Mouse (Mus musculus) CH12.LX (cell line): Measurements from ENCODE around the gene Ttll9. TPM values are rescaled to one million over a fixed set of nuclear protein-coding genes. Genes with fewer than 3 reads are reported as not detected.

ENCODE experiments used
- DNase-seq: peaks from one replicate; pipeline ENCODE4 v3.0.0-alpha.2; 2013; ENCODE audit errors: extremely low read depth
- H3K27ac ChIP-seq: 2 replicates; pipeline ENCODE4 v1.5.1; 2012; ENCODE audit warnings: low read depth, mild to moderate bottlenecking, control low read depth, moderate library complexity; ENCODE audit not compliant: insufficient read depth
- H3K27me3 ChIP-seq: replicated peaks from 2 replicates; pipeline ENCODE3; 2012; ENCODE audit warnings: inconsistent platforms
- H3K36me3 ChIP-seq, 2 experiments: replicated peaks in 1 of 2; 2 replicates each; pipeline versions ENCODE3 to v1.6.1; 2012; ENCODE audit warnings: inconsistent platforms in 1 of 2, low read length in 1 of 2, mild to moderate bottlenecking in 1 of 2, mixed read lengths in 1 of 2, moderate library complexity in 1 of 2; ENCODE audit not compliant: control insufficient read depth in 1 of 2, insufficient read depth in 1 of 2
- H3K4me1 ChIP-seq, 2 experiments: 2 replicates each; pipeline ENCODE4 v1.6.1; 2012; ENCODE audit warnings: inconsistent platforms in 1 of 2, moderate library complexity in 1 of 2; ENCODE audit not compliant: insufficient read depth in 2 of 2, control insufficient read depth in 1 of 2
- H3K4me2 ChIP-seq: 2 replicates; pipeline ENCODE4 v1.6.1; 2012; ENCODE audit warnings: low read depth, mild to moderate bottlenecking, control low read depth; ENCODE audit not compliant: poor library complexity, insufficient read depth, severe bottlenecking
- H3K4me3 ChIP-seq, 3 experiments: fragments of 150-350 bp in 1 of 3; sonication (generic) in 1 of 3; replicated peaks in 1 of 3; 2 replicates each; pipeline versions ENCODE3 to v1.5.1; 2011 to 2012; ENCODE audit warnings: low read depth in 2 of 3, low read length in 2 of 3, mild to moderate bottlenecking in 2 of 3, moderate library complexity in 2 of 3, control low read depth in 1 of 3, improper control_type of control experiment in 1 of 3, inconsistent platforms in 1 of 3, mixed read lengths in 1 of 3; ENCODE audit not compliant: poor library complexity in 1 of 3
- H3K79me2 ChIP-seq: replicated peaks from 2 replicates; pipeline ENCODE4 v1.6.1; 2012; ENCODE audit warnings: mild to moderate bottlenecking, moderate library complexity; ENCODE audit not compliant: control insufficient read depth, poor library complexity, insufficient read depth, severe bottlenecking; ENCODE audit errors: extremely low read depth
- H3K9ac ChIP-seq: 2 replicates; pipeline ENCODE4 v1.6.1; 2012; ENCODE audit warnings: low read depth, mild to moderate bottlenecking, control low read depth, moderate library complexity; ENCODE audit not compliant: insufficient read depth
- H3K9me3 ChIP-seq: replicated peaks from 2 replicates; pipeline ENCODE3; 2012; ENCODE audit warnings: low read length, inconsistent platforms, mixed read lengths
- CHD2 ChIP-seq: IDR thresholded peaks from 2 replicates; pipeline ENCODE4 v1.6.1; 2011; ENCODE audit warnings: low read length, improper control_type of control experiment
- CTCF ChIP-seq, 2 experiments: IDR thresholded peaks in 1 of 2; conservative IDR thresholded peaks in 1 of 2; 2 replicates each; pipeline ENCODE4 v1.5.1; 2011 to 2012; ENCODE audit warnings: low read depth in 2 of 2, low read length in 2 of 2, improper control_type of control experiment in 1 of 2, inconsistent platforms in 1 of 2, mild to moderate bottlenecking in 1 of 2, moderate library complexity in 1 of 2
- ELF1 ChIP-seq: IDR thresholded peaks from 2 replicates; pipeline ENCODE4 v1.6.1; 2014; ENCODE audit warnings: low read depth, mild to moderate bottlenecking, inconsistent platforms, low read length, improper control_type of control experiment
- HCFC1 ChIP-seq: IDR thresholded peaks from 2 replicates; pipeline ENCODE4 v1.6.1; 2012; ENCODE audit warnings: low read depth, mild to moderate bottlenecking, inconsistent platforms, low read length, improper control_type of control experiment
- KAT2A ChIP-seq: IDR thresholded peaks from 2 replicates; pipeline ENCODE4 v1.6.1; 2012; ENCODE audit warnings: low read length, improper control_type of control experiment, inconsistent platforms; ENCODE audit not compliant: insufficient replicate concordance
- MAFK ChIP-seq: IDR thresholded peaks from 2 replicates; pipeline ENCODE4 v1.6.1; 2011; ENCODE audit warnings: low read length, improper control_type of control experiment; ENCODE audit not compliant: insufficient replicate concordance
- MXI1 ChIP-seq: IDR thresholded peaks from 2 replicates; pipeline ENCODE4 v1.6.1; 2011; ENCODE audit warnings: mild to moderate bottlenecking, low read depth, low read length, improper control_type of control experiment
- NELFE ChIP-seq: IDR thresholded peaks from 2 replicates; pipeline ENCODE4 v1.6.1; 2011; ENCODE audit warnings: low read depth, low read length, improper control_type of control experiment
- NRF1 ChIP-seq: IDR thresholded peaks from 2 replicates; pipeline ENCODE4 v1.6.1; 2014; ENCODE audit warnings: low read depth, mild to moderate bottlenecking, inconsistent platforms, low read length, improper control_type of control experiment, moderate library complexity
- RAD21 ChIP-seq: IDR thresholded peaks from 2 replicates; pipeline ENCODE4 v1.6.1; 2011; ENCODE audit warnings: low read depth, mild to moderate bottlenecking, low read length, improper control_type of control experiment, moderate library complexity
- RCOR1 ChIP-seq: conservative IDR thresholded peaks from 2 replicates; pipeline ENCODE4 v1.6.1; 2012; ENCODE audit warnings: low read depth, mild to moderate bottlenecking, inconsistent platforms, low read length, improper control_type of control experiment
- SIN3A ChIP-seq: IDR thresholded peaks from 2 replicates; pipeline ENCODE4 v1.6.1; 2012; ENCODE audit warnings: low read length, improper control_type of control experiment, inconsistent platforms
- SMC3 ChIP-seq: IDR thresholded peaks from 2 replicates; pipeline ENCODE4 v1.6.1; 2011; ENCODE audit warnings: low read depth, low read length, improper control_type of control experiment
- TBP ChIP-seq: conservative IDR thresholded peaks from 2 replicates; pipeline ENCODE4 v1.6.1; 2011; ENCODE audit warnings: low read depth, low read length, improper control_type of control experiment
- TCF12 ChIP-seq: IDR thresholded peaks from 2 replicates; pipeline ENCODE4 v1.6.1; 2014; ENCODE audit warnings: low read depth, mild to moderate bottlenecking, inconsistent platforms, low read length, improper control_type of control experiment
- UBTF ChIP-seq: IDR thresholded peaks from 2 replicates; pipeline ENCODE4 v1.6.1; 2012; ENCODE audit warnings: low read depth, mild to moderate bottlenecking, inconsistent platforms, low read length, improper control_type of control experiment, moderate library complexity
- ZC3H11A ChIP-seq: IDR thresholded peaks from 2 replicates; pipeline ENCODE4 v1.6.1; 2012; ENCODE audit warnings: low read depth, mild to moderate bottlenecking, inconsistent platforms, low read length, improper control_type of control experiment
- dilution Hi-C: fragments of 300-500 bp; cut with MboI; formaldehyde crosslinking; loops from 2 replicates; pipeline ENCODE4 v1.14.3; 2020; ENCODE audit warnings: low sequenced_read_pairs; ENCODE audit not compliant: extremely low pct_unique_long_range_greater_than_20kb, extremely low pct_ligation_motif_present
- in situ Hi-C: fragments of 300-500 bp; cut with MboI; formaldehyde crosslinking; loops from 3 replicates; pipeline ENCODE4 v1.14.3; 2019; ENCODE audit warnings: low sequenced_read_pairs, low pct_ligation_motif_present, low pct_unique_long_range_greater_than_20kb, mixed read lengths
- polyA plus RNA-seq: library from polyadenylated mRNA; unstranded; fragments of >175 nt; gene quantifications from 2 replicates; pipeline ENCODE4 v1.2.1, GENCODE M21; 2012; ENCODE audit warnings: low read depth; ENCODE audit not compliant: insufficient read length
- total RNA-seq, 2 experiments: library from RNA; depleted of rRNA; stranded (reverse); fragments of 300-350 nt in 1 of 2; fragments of >200 nt in 1 of 2; gene quantifications; 2 replicates each; pipeline ENCODE4 v1.2.3; 2012 to 2014

Ttll9 gene
- total and polyA plus RNA-seq, 3 experiments: 1.5 to 1.7 (median 1.7) TPM

DNA sequence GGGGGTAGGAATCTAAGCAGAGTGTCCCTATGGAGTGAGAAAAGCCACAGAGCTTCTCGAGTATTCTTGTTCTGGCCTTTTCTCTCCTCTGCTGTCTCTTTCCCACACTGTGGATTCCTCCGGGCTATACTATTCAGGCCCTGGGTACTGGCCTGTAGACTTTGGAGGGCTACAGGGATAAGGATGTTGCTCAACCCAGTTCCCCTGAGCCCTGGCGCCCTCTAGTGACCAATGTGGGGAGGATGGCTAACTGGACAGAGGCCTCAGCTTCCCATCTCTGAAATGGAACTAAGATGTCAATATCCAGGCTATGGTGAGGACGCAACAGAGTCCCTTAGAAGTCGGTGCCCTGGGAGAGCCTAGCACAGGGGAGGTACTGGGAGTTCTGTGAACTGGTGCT, 28.7 kb upstream of the Ttll9 start (continued):
- no peak for TF ChIP-seq HCFC1

DNA sequence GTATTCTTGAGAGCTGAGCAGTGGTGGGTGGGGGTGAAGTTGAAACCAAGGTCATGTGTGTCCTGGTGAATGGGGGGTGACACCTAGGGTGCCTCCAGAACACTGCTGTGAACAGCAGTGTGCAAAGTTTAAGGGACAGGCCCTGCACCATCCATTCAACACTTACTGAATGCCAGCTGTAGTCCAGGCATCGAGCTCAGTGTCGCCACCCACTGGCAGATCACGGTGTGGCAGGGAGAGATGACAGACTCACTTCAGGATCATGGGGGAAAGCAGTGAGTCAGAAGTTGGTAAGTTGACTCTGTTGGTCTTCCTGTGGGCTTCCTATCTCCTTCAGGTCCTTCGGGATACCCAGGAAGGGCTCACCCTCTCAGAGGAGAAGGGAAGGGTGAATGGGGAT, 22.4 kb upstream of the Ttll9 start:
- Histone ChIP-seq H3K27ac (no peak overlapping the region), H3K9me3 (no peaks in the 10 kb centered on the region), H3K27me3 (peaks cover 83% of the 10 kb centered on the region), H3K4me1 (peaks cover 0 to 15% of the 10 kb centered on the region in 2 experiments; a peak in 2 of 4 replicates), H3K4me2 (no peak overlapping the region), H3K79me2 (no peaks in the 10 kb centered on the region), H3K9ac (no peak overlapping the region), H3K36me3 (no peaks in the 10 kb centered on the region), H3K4me3 (no peak overlapping the region)
- dilution Hi-C loops (no loop called here), in situ Hi-C loops (no loop called here)
- no peak for TF ChIP-seq HCFC1
- no peak for TF ChIP-seq UBTF
- TF ChIP-seq NRF1: 0 out of 2 replicates have a peak, but pooled peaks have one; percentile 20
- no peak for TF ChIP-seq MAFK
- no peak for TF ChIP-seq SIN3A
- TF ChIP-seq TCF12: peak; percentile 31; the same call in 1 of the 2 replicates
- TF ChIP-seq CTCF (conservative IDR thresholded peaks at IDR 0.05 in 1 of 2, IDR thresholded peaks at IDR 0.05 in 1 of 2; ENCODE audit: low read depth in 2 of 2, low read length in 2 of 2): peak; percentile 82 to 94
- TF ChIP-seq SMC3: peak; percentile 76
- peak; percentile 46 for TF ChIP-seq RAD21
- peak; percentile 78 for DNase-seq

GRCm38 (mm10) chr2:152941106-152941505, 21.2 kb upstream of the Ttll9 start:
- H3K79me2 ChIP-seq: no peaks in the 10 kb centered on the region

More at GRCm38 (mm10) chr2:152941106-152941505, 21.2 kb upstream of the Ttll9 start:
- in situ Hi-C loops (no loop called here), dilution Hi-C loops (no loop called here)
- Histone ChIP-seq H3K9me3 (no peaks in the 10 kb centered on the region), H3K4me1 (peaks cover 0 to 15% of the 10 kb centered on the region in 2 experiments; a peak in 2 of 4 replicates), H3K27ac (no peak overlapping the region), H3K4me2 (no peak overlapping the region), H3K36me3 (no peaks in the 10 kb centered on the region), H3K27me3 (peaks cover 84% of the 10 kb centered on the region), H3K9ac (no peak overlapping the region), H3K4me3 (no peak overlapping the region)
- TF ChIP-seq TCF12 (no peak), NELFE (no peak), TBP (no peak), KAT2A (no peak), CTCF (conservative IDR thresholded peaks at IDR 0.05 in 1 of 2, IDR thresholded peaks at IDR 0.05 in 1 of 2; ENCODE audit: low read depth in 2 of 2, low read length in 2 of 2) (no peak), HCFC1 (no peak), ZC3H11A (no peak), CHD2 (no peak), SIN3A (no peak), ELF1 (no peak), RCOR1 (no peak), MXI1 (no peak)
- DNase-seq: no peak
